Mouse (Mus musculus) adrenal gland, adult 18-20 months (tissue): ENCODE data around the gene Gm9922. TPM values are rescaled to one million over a fixed set of nuclear protein-coding genes. Genes with fewer than 3 reads are reported as not detected.

Experiments used
- DNase-seq, 2 experiments: peaks; one replicate each; pipeline ENCODE4 v3.0.0; 2021 to 2022; ENCODE audit warnings: low spot score in 2 of 2
- long read RNA-seq, 2 experiments: library from polyadenylated mRNA; stranded (forward); transcript quantifications; one replicate each; pipeline ENCODE4 v2.0.0; 2021
- total RNA-seq, 2 experiments: library from RNA; stranded (reverse); gene quantifications; 1 replicate in 1 of 2; 2 replicates in 1 of 2; pipeline ENCODE4 v1.2.3; 2021

Gene Gm9922
- total RNA-seq: 1 to 10 TPM; 1.4 to 1.9 TPM
- long read RNA-seq, experiment 1: 0 reads
- long read RNA-seq, experiment 2, partial matches to known transcripts: 0 of 2 reads
- long read RNA-seq, experiment 2, other reads (novel, unspliced or antisense): 0 of 2 reads

GRCm38 (mm10) chr14:101729237-101729971 lies at the start of gene Gm9922, which contains the start of gene Lmo7:
Gm9922 (minus strand) TSS chr14:101729814.
Lmo7 (plus strand) TSS chr14:101729957.
- DNase-seq: peak; percentile 60 to 80

GRCm38 (mm10) chr14:101778426-101778825 lies 48.8 kb upstream of the Gm9922 start:
- DNase-seq: no peak

- no peak for DNase-seq
These were observed 47.5 kb upstream of the Gm9922 start for GRCm38 (mm10) chr14:101777129-101777493.

- no peak for DNase-seq
These were observed 46.9 kb upstream of the Gm9922 start for GRCm38 (mm10) chr14:101776296-101777128.

GRCm38 (mm10) chr14:101774631-101775030 lies 45.0 kb upstream of the Gm9922 start:
- DNase-seq: peak in 1 of 2 experiments; percentile 29

GRCm38 (mm10) chr14:101771756-101772155 lies 42.1 kb upstream of the Gm9922 start:
- DNase-seq: no peak

GRCm38 (mm10) chr14:101771336-101771735 lies 41.7 kb upstream of the Gm9922 start:
- no peak for DNase-seq

GRCm38 (mm10) chr14:101763762-101764295 lies 34.2 kb upstream of the Gm9922 start:
- no peak for DNase-seq

GRCm38 (mm10) chr14:101762267-101762666 lies 32.7 kb upstream of the Gm9922 start:
- no peak for DNase-seq

- DNase-seq: no peak
These were observed 25.8 kb upstream of the Gm9922 start for GRCm38 (mm10) chr14:101755425-101755824.

- DNase-seq: no peak
These were observed 21.3 kb upstream of the Gm9922 start for GRCm38 (mm10) chr14:101750910-101751309.

- no peak for DNase-seq
These were observed 18.8 kb upstream of the Gm9922 start for GRCm38 (mm10) chr14:101748436-101748835.

GRCm38 (mm10) chr14:101747811-101748210 lies 18.2 kb upstream of the Gm9922 start:
- no peak for DNase-seq

GRCm38 (mm10) chr14:101746635-101747034 lies 17.0 kb upstream of the Gm9922 start:
- DNase-seq: no peak

GRCm38 (mm10) chr14:101737501-101737900 lies 7.9 kb upstream of the Gm9922 start:
- no peak for DNase-seq

GRCm38 (mm10) chr14:101733542-101734303 lies 4.1 kb upstream of the Gm9922 start:
- no peak for DNase-seq

- DNase-seq: no peak
These were observed 518 bp upstream of the Gm9922 start for GRCm38 (mm10) chr14:101729972-101730692.

- no peak for DNase-seq
These were observed 15.2 kb downstream of the Gm9922 start for GRCm38 (mm10) chr14:101714414-101714813.

- DNase-seq: no peak
These were observed 22.5 kb downstream of the Gm9922 start for GRCm38 (mm10) chr14:101707088-101707487.

GRCm38 (mm10) chr14:101704479-101704878 lies 25.1 kb downstream of the Gm9922 start:
- no peak for DNase-seq
